ENCODE assay signal across 8 mouse cellular contexts in the genomic region with DNA sequence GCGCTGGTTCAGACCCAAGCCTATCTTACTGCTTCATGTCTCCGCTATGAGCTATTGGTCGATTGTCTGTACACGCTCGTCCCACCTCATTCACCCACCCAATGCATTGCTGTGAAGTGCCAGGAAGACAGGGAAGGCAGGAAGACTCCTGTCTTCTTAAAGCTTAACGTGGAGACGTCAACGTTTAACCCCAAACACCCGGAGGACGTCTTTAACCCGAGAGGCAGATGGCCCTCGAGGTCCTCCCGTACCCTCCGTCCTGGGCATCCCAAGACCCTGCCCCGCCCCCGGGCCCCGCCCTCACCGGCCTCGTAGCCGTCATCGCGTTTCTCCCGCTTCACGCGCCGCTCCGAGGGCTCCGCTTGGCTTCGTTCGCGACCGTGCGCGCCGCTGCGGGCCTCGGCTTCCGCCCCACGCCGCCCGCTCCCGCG. TPM values are rescaled to one million over a fixed set of nuclear protein-coding genes. Genes with fewer than 3 reads are reported as not detected.
DNase-seq lines count a peak whose midpoint lies in the region; ATAC-seq and TF ChIP-seq lines count a peak whose summit lies in the region.

No protein-coding gene starts in this region.

- H3K4me2 ChIP-seq in heart, embryonic 13.5 days: peak overlapping the region; percentile 90
- H3K4me2 ChIP-seq in hindbrain, embryonic 12.5 days (replicated peaks): peak overlapping the region; percentile 97
- H3K4me2 ChIP-seq in liver, postnatal 0 days (ENCODE audit: low read depth, low read length): peak overlapping the region; percentile 77

- TF ChIP-seq CTCF in ES-Bruce4 (IDR thresholded peaks at IDR 0.05; ENCODE audit: low read depth, low read length): no peak
- no peak for TF ChIP-seq CTCF in cortical plate, adult 2 months (IDR thresholded peaks at IDR 0.05; ENCODE audit: extremely low read depth, insufficient read depth, low read length)
- no peak for TF ChIP-seq CTCF in liver, postnatal 0 days (IDR thresholded peaks at IDR 0.05; ENCODE audit: low read depth)

- H3K9me3 ChIP-seq in heart, embryonic 13.5 days: no peaks in the 10 kb centered on the region
- no peaks in the 10 kb centered on the region for H3K9me3 ChIP-seq in ES-Bruce4 (replicated peaks; ENCODE audit: control insufficient read depth, insufficient read depth, low read length, poor library complexity, severe bottlenecking)
- no peaks in the 10 kb centered on the region for H3K9me3 ChIP-seq in hindbrain, embryonic 12.5 days (replicated peaks)
- no peaks in the 10 kb centered on the region for H3K9me3 ChIP-seq in liver, postnatal 0 days (ENCODE audit: low read length)

- H3K4me3 ChIP-seq in heart, embryonic 13.5 days: peak overlapping the region; percentile 100
- H3K4me3 ChIP-seq in ES-Bruce4 (ENCODE audit: low read depth, low read length): peak overlapping the region; percentile 92
- peak overlapping the region; percentile 98 for H3K4me3 ChIP-seq in cortical plate, adult 2 months (ENCODE audit: insufficient read depth, low read length)
- peak overlapping the region; percentile 100 for H3K4me3 ChIP-seq in hindbrain, embryonic 12.5 days
- H3K4me3 ChIP-seq in liver, postnatal 0 days (ENCODE audit: low read depth, low read length): peak overlapping the region; percentile 85

- H3K27ac ChIP-seq in heart, embryonic 13.5 days (replicated peaks): peak overlapping the region; percentile 90
- H3K27ac ChIP-seq in ES-Bruce4 (ENCODE audit: insufficient read depth, low read length): no peak overlapping the region
- peak overlapping the region; percentile 82 for H3K27ac ChIP-seq in cortical plate, adult 2 months (ENCODE audit: insufficient read depth, low read length)
- peak overlapping the region; percentile 89 for H3K27ac ChIP-seq in hindbrain, embryonic 12.5 days
- H3K27ac ChIP-seq in liver, postnatal 0 days (ENCODE audit: low read depth): peak overlapping the region; percentile 87

- peaks cover 35% of the 10 kb centered on the region for H3K36me3 ChIP-seq in heart, embryonic 13.5 days
- peaks cover 16% of the 10 kb centered on the region for H3K36me3 ChIP-seq in ES-Bruce4 (ENCODE audit: control insufficient read depth, insufficient read depth, low read length, poor library complexity, severe bottlenecking)
- H3K36me3 ChIP-seq in hindbrain, embryonic 12.5 days: peaks cover 20% of the 10 kb centered on the region
- H3K36me3 ChIP-seq in liver, postnatal 0 days (replicated peaks; ENCODE audit: insufficient read depth, low read length): peaks cover 27% of the 10 kb centered on the region

- no peak for DNase-seq in heart, adult 8-10 months (ENCODE audit: low spot score)
- peak; percentile 66 for DNase-seq in liver, postnatal 0 days
- no peak for DNase-seq in c-Kit-positive CD71-positive TER-119-positive erythroid progenitor cells, embryonic 14.5 days (ENCODE audit: low spot score)
- no peak for DNase-seq in urinary bladder, postnatal 36 days (ENCODE audit: low spot score in 2 of 2)

- TF ChIP-seq EP300 in ES-Bruce4 (IDR thresholded peaks at IDR 0.05; ENCODE audit: insufficient read depth, low read depth, low read length): no peak
- no peak for TF ChIP-seq EP300 in liver, postnatal 0 days (IDR thresholded peaks at IDR 0.05; ENCODE audit: low read depth)

- no peaks in the 10 kb centered on the region for H3K27me3 ChIP-seq in heart, embryonic 13.5 days (replicated peaks)
- no peaks in the 10 kb centered on the region for H3K27me3 ChIP-seq in ES-Bruce4 (ENCODE audit: control insufficient read depth, insufficient read depth, low read length, poor library complexity, severe bottlenecking)
- H3K27me3 ChIP-seq in hindbrain, embryonic 12.5 days: no peaks in the 10 kb centered on the region
- H3K27me3 ChIP-seq in liver, postnatal 0 days (ENCODE audit: insufficient read depth, low read length): no peaks in the 10 kb centered on the region

- peak overlapping the region; percentile 98 for H3K9ac ChIP-seq in heart, embryonic 13.5 days
- H3K9ac ChIP-seq in ES-Bruce4 (ENCODE audit: low read depth, poor library complexity, severe bottlenecking): peak overlapping the region; percentile 78
- peak overlapping the region; percentile 98 for H3K9ac ChIP-seq in hindbrain, embryonic 12.5 days
- H3K9ac ChIP-seq in liver, postnatal 0 days (replicated peaks): peak overlapping the region; percentile 90

- ATAC-seq in heart, embryonic 13.5 days (ENCODE audit: extremely low read depth, insufficient number of reproducible peaks, low FRiP score, low TSS enrichment): peak; percentile 45; the same call in 1 of the 2 replicates
- peak; percentile 59 for ATAC-seq in hindbrain, embryonic 12.5 days (ENCODE audit: low FRiP score)
- ATAC-seq in liver, postnatal 0 days: peak; percentile 54

- no peak for TF ChIP-seq POLR2A in ES-Bruce4 (IDR thresholded peaks at IDR 0.05; ENCODE audit: insufficient read depth, low read length)
- TF ChIP-seq POLR2A in cortical plate, adult 2 months (IDR thresholded peaks at IDR 0.05; ENCODE audit: extremely low read depth, insufficient read depth, low read length): no peak

- 1% methylated on average over 41 of the region's 43 CpGs for WGBS in heart, embryonic 13.5 days
- WGBS in hindbrain, embryonic 12.5 days: under 1% methylated on average over 43 of the region's 43 CpGs
- WGBS in liver, postnatal 0 days (ENCODE audit: insufficient replicate concordance): under 1% methylated on average over 42 of the region's 43 CpGs

- peaks cover 47% of the 10 kb centered on the region for H3K4me1 ChIP-seq in heart, embryonic 13.5 days
- no peaks in the 10 kb centered on the region for H3K4me1 ChIP-seq in ES-Bruce4 (ENCODE audit: control insufficient read depth, insufficient read depth, low read length)
- peaks cover 3% of the 10 kb centered on the region for H3K4me1 ChIP-seq in cortical plate, adult 2 months (ENCODE audit: control insufficient read depth, insufficient read depth, low read length)
- H3K4me1 ChIP-seq in hindbrain, embryonic 12.5 days: peaks cover 31% of the 10 kb centered on the region
- peaks cover 36% of the 10 kb centered on the region for H3K4me1 ChIP-seq in liver, postnatal 0 days (ENCODE audit: insufficient read depth)

RNA-seq across cellular contexts. Expression of a gene that starts 0.5 kb away (rescaled TPM):
- 40.7 and 41.9 TPM in 2 replicates for polyA plus RNA-seq in heart, embryonic 13.5 days (2015; fragmentation: Nextera tagmentation; extraction: Ambion mirVana)
- total RNA-seq in heart, adult 8-10 months (2022): 10 to 100 TPM; 53.9 to 61.4 (median 59.2) TPM
- 49.1 and 67.8 TPM in 2 replicates for polyA plus RNA-seq in ES-Bruce4 (2011; ENCODE audit: insufficient read depth, insufficient read length, low read depth, missing spikeins)
- polyA plus RNA-seq in cortical plate, adult 2 months (2012; rRNA removed): 71.0 and 76.4 TPM in 2 replicates
- 106 and 111 TPM in 2 replicates for polyA plus RNA-seq in hindbrain, embryonic 12.5 days (2016; fragmentation: Nextera tagmentation; extraction: Ambion mirVana)
- 20.8 and 24.0 TPM in 2 replicates for polyA plus RNA-seq in liver, postnatal 0 days (2015; fragmentation: Nextera tagmentation; extraction: Ambion mirVana)

RNA-seq across cellular contexts. Expression of a gene that starts 14.3 kb away (rescaled TPM):
- 1.6 and 2.2 TPM in 2 replicates for polyA plus RNA-seq in heart, embryonic 13.5 days (2015; fragmentation: Nextera tagmentation; extraction: Ambion mirVana)
- total RNA-seq in heart, adult 8-10 months (2022): under 1 TPM; 0.25 to 0.75 (median 0.39) TPM
- 0.49 TPM in 1 of 2 replicates, not detected in the other for polyA plus RNA-seq in ES-Bruce4 (2011; ENCODE audit: insufficient read depth, insufficient read length, low read depth, missing spikeins)
- polyA plus RNA-seq in cortical plate, adult 2 months (2012; rRNA removed): not detected in 2 replicates
- 0.86 and 0.98 TPM in 2 replicates for polyA plus RNA-seq in hindbrain, embryonic 12.5 days (2016; fragmentation: Nextera tagmentation; extraction: Ambion mirVana)
- polyA plus RNA-seq in liver, postnatal 0 days (2015; fragmentation: Nextera tagmentation; extraction: Ambion mirVana): 0.14 TPM in 1 of 2 replicates, not detected in the other

RNA-seq across cellular contexts. Expression of a gene that starts 21.1 kb away (rescaled TPM):
- polyA plus RNA-seq in heart, embryonic 13.5 days (2015; fragmentation: Nextera tagmentation; extraction: Ambion mirVana): 399 and 477 TPM in 2 replicates
- total RNA-seq in heart, adult 8-10 months (2022): 100 to 1,000 TPM; 110 to 123 (median 117) TPM
- 370 and 395 TPM in 2 replicates for polyA plus RNA-seq in ES-Bruce4 (2011; ENCODE audit: insufficient read depth, insufficient read length, low read depth, missing spikeins)
- 92.0 and 104 TPM in 2 replicates for polyA plus RNA-seq in cortical plate, adult 2 months (2012; rRNA removed)
- polyA plus RNA-seq in hindbrain, embryonic 12.5 days (2016; fragmentation: Nextera tagmentation; extraction: Ambion mirVana): 309 and 324 TPM in 2 replicates
- 158 and 164 TPM in 2 replicates for polyA plus RNA-seq in liver, postnatal 0 days (2015; fragmentation: Nextera tagmentation; extraction: Ambion mirVana)

RNA-seq across cellular contexts. Expression of a gene that starts 21.5 kb away (rescaled TPM):
- polyA plus RNA-seq in heart, embryonic 13.5 days (2015; fragmentation: Nextera tagmentation; extraction: Ambion mirVana): 40.5 and 43.7 TPM in 2 replicates
- 10 to 100 TPM; 15.7 to 21.5 (median 19.6) TPM for total RNA-seq in heart, adult 8-10 months (2022)
- 33.1 and 36.6 TPM in 2 replicates for polyA plus RNA-seq in ES-Bruce4 (2011; ENCODE audit: insufficient read depth, insufficient read length, low read depth, missing spikeins)
- 26.8 and 27.0 TPM in 2 replicates for polyA plus RNA-seq in cortical plate, adult 2 months (2012; rRNA removed)
- polyA plus RNA-seq in hindbrain, embryonic 12.5 days (2016; fragmentation: Nextera tagmentation; extraction: Ambion mirVana): 61.2 and 67.0 TPM in 2 replicates
- 19.3 and 25.0 TPM in 2 replicates for polyA plus RNA-seq in liver, postnatal 0 days (2015; fragmentation: Nextera tagmentation; extraction: Ambion mirVana)

RNA-seq across cellular contexts. Expression of a gene that starts 36.8 kb away (rescaled TPM):
- 190 and 213 TPM in 2 replicates for polyA plus RNA-seq in heart, embryonic 13.5 days (2015; fragmentation: Nextera tagmentation; extraction: Ambion mirVana)
- 100 to 1,000 TPM; 337 to 351 (median 343) TPM for total RNA-seq in heart, adult 8-10 months (2022)
- 138 and 154 TPM in 2 replicates for polyA plus RNA-seq in ES-Bruce4 (2011; ENCODE audit: insufficient read depth, insufficient read length, low read depth, missing spikeins)
- polyA plus RNA-seq in cortical plate, adult 2 months (2012; rRNA removed): 285 and 320 TPM in 2 replicates
- 276 and 280 TPM in 2 replicates for polyA plus RNA-seq in hindbrain, embryonic 12.5 days (2016; fragmentation: Nextera tagmentation; extraction: Ambion mirVana)
- polyA plus RNA-seq in liver, postnatal 0 days (2015; fragmentation: Nextera tagmentation; extraction: Ambion mirVana): 71.5 and 74.2 TPM in 2 replicates
